Comparison of ENCODE assay signal across 8 mouse cellular contexts in genomic region chr11:6266621-6267020, GRCm38 (mm10). TPM values are rescaled to one million over a fixed set of nuclear protein-coding genes. Genes with fewer than 3 reads are reported as not detected.
DNase-seq lines count a peak whose midpoint lies in the region; ATAC-seq and TF ChIP-seq lines count a peak whose summit lies in the region.

No protein-coding gene starts in this region.

- WGBS in heart, embryonic 14.5 days: 64% methylated on average over 9 of the region's 9 CpGs
- 71% methylated on average over 9 of the region's 9 CpGs for WGBS in forebrain, embryonic 16.5 days
- 54% methylated on average over 9 of the region's 9 CpGs for whole genome bisulfite sequencing in liver, postnatal 0 days (ENCODE audit: insufficient replicate concordance)

- H3K4me2 ChIP-seq in heart, embryonic 14.5 days (ENCODE audit: low read length): peak overlapping the region; percentile 94
- peak overlapping the region; percentile 82 for H3K4me2 ChIP-seq in forebrain, embryonic 16.5 days (ENCODE audit: low read length)
- peak overlapping the region; percentile 94 for H3K4me2 ChIP-seq in liver, postnatal 0 days (ENCODE audit: low read depth, low read length)

- peak overlapping the region; percentile 93 for H3K9ac ChIP-seq in heart, embryonic 14.5 days (ENCODE audit: low read length)
- peak overlapping the region; percentile 96 for H3K9ac ChIP-seq in ES-E14 (ENCODE audit: insufficient read depth, low read depth, low read length, poor library complexity, severe bottlenecking)
- peak overlapping the region; percentile 65 for H3K9ac ChIP-seq in forebrain, embryonic 16.5 days (replicated peaks; ENCODE audit: low read depth, low read length)
- H3K9ac ChIP-seq in liver, postnatal 0 days (replicated peaks): peak overlapping the region; percentile 94

- H3K9me3 ChIP-seq in heart, embryonic 14.5 days (ENCODE audit: control insufficient read depth, low read length): no peaks in the 10 kb centered on the region
- H3K9me3 ChIP-seq in ES-E14 (ENCODE audit: control insufficient read depth, insufficient read depth, low read depth, low read length): no peaks in the 10 kb centered on the region
- H3K9me3 ChIP-seq in forebrain, embryonic 16.5 days (ENCODE audit: control insufficient read depth, low read length): no peaks in the 10 kb centered on the region
- H3K9me3 ChIP-seq in liver, postnatal 0 days (ENCODE audit: low read length): no peaks in the 10 kb centered on the region

- H3K27ac ChIP-seq in heart, embryonic 14.5 days (replicated peaks in 1 of 2; ENCODE audit: control insufficient read depth in 1 of 2, insufficient read depth in 1 of 2, low read depth in 2 of 2, low read length in 2 of 2): no peak overlapping the region
- no peak overlapping the region for H3K27ac ChIP-seq in ES-E14 (ENCODE audit: insufficient read depth, low read depth, low read length, poor library complexity, severe bottlenecking)
- H3K27ac ChIP-seq in forebrain, embryonic 16.5 days (ENCODE audit: low read length): no peak overlapping the region
- no peak overlapping the region for H3K27ac ChIP-seq in liver, postnatal 0 days (ENCODE audit: low read depth)

- no peak for DNase-seq in heart, adult 8-10 months (ENCODE audit: low spot score)
- DNase-seq in ES-E14 (ENCODE audit: low read depth, low spot score): no peak
- no peak for DNase-seq in liver, postnatal 0 days
- DNase-seq in thymus, postnatal 25 days: no peak
- DNase-seq in spleen, postnatal 36 days (ENCODE audit: low spot score in 2 of 2): no peak
- no peak for DNase-seq in thymus, postnatal 10 days (ENCODE audit: low spot score in 2 of 2)

- no peak for ATAC-seq in heart, embryonic 14.5 days (ENCODE audit: insufficient number of reproducible peaks, insufficient read depth, low FRiP score, low read depth)
- ATAC-seq in forebrain, embryonic 16.5 days: no peak
- ATAC-seq in liver, postnatal 0 days: no peak

- no peak for TF ChIP-seq EP300 in liver, postnatal 0 days (IDR thresholded peaks at IDR 0.05; ENCODE audit: low read depth)

- no peaks in the 10 kb centered on the region for H3K27me3 ChIP-seq in heart, embryonic 14.5 days (ENCODE audit: control insufficient read depth, insufficient read depth, low read length)
- H3K27me3 ChIP-seq in forebrain, embryonic 16.5 days (replicated peaks; ENCODE audit: control insufficient read depth, insufficient read depth, low read length): no peaks in the 10 kb centered on the region
- no peaks in the 10 kb centered on the region for H3K27me3 ChIP-seq in liver, postnatal 0 days (ENCODE audit: insufficient read depth, low read length)

- in situ Hi-C loops in ES-E14 (cut with MboI; ENCODE audit: low sequenced_read_pairs in 2 of 2, unreplicated experiment in 2 of 2): loop anchor here in 1 of 2 experiments (10.0 kb wide), 1 partner anchor 272 kb away; no protein-coding TSS in a partner anchor

- H3K36me3 ChIP-seq in heart, embryonic 14.5 days (ENCODE audit: control insufficient read depth, insufficient read depth, low read length): peaks cover 67% of the 10 kb centered on the region
- peaks cover 46% of the 10 kb centered on the region for H3K36me3 ChIP-seq in ES-E14 (ENCODE audit: control insufficient read depth, insufficient read depth, low read length, poor library complexity, severe bottlenecking)
- H3K36me3 ChIP-seq in forebrain, embryonic 16.5 days (ENCODE audit: control insufficient read depth, insufficient read depth): peaks cover 38% of the 10 kb centered on the region
- H3K36me3 ChIP-seq in liver, postnatal 0 days (replicated peaks; ENCODE audit: insufficient read depth, low read length): peaks cover 44% of the 10 kb centered on the region

- no peak for TF ChIP-seq CTCF in liver, postnatal 0 days (IDR thresholded peaks at IDR 0.05; ENCODE audit: low read depth)

- peaks cover 4 to 9% of the 10 kb centered on the region in 2 experiments; a peak in 3 of 4 replicates for H3K4me1 ChIP-seq in heart, embryonic 14.5 days (ENCODE audit: control insufficient read depth in 2 of 2, insufficient read depth in 2 of 2, low read length in 2 of 2)
- peaks cover 0 to 2% of the 10 kb centered on the region in 2 experiments; a peak in 1 of 4 replicates for H3K4me1 ChIP-seq in ES-E14 (ENCODE audit: control insufficient read depth in 2 of 2, insufficient read depth in 2 of 2, low read length in 2 of 2, poor library complexity in 1 of 2)
- peaks cover 9% of the 10 kb centered on the region for H3K4me1 ChIP-seq in forebrain, embryonic 16.5 days (replicated peaks; ENCODE audit: control insufficient read depth, insufficient read depth, low read length)
- H3K4me1 ChIP-seq in liver, postnatal 0 days (ENCODE audit: insufficient read depth): peaks cover 9% of the 10 kb centered on the region

- peak overlapping the region; percentile 91 to 92 for H3K4me3 ChIP-seq in heart, embryonic 14.5 days (ENCODE audit: control insufficient read depth in 1 of 2, insufficient read depth in 1 of 2, low read depth in 1 of 2, low read length in 2 of 2)
- peak overlapping the region; percentile 76 to 92 for H3K4me3 ChIP-seq in ES-E14 (ENCODE audit: insufficient read depth in 1 of 2, low read depth in 1 of 2, low read length in 2 of 2, poor library complexity in 1 of 2, severe bottlenecking in 1 of 2)
- peak overlapping the region; percentile 55 for H3K4me3 ChIP-seq in forebrain, embryonic 16.5 days (replicated peaks; ENCODE audit: low read length)
- peak overlapping the region; percentile 92 for H3K4me3 ChIP-seq in liver, postnatal 0 days (ENCODE audit: low read depth, low read length)

TF ChIP-seq in ES-E14, 5 proteins besides CTCF, POLR2A, EP300 and RAD21:
- no peak for TF ChIP-seq MAFK (IDR thresholded peaks at IDR 0.05; ENCODE audit: insufficient read depth, low read depth, low read length)
- no peak for TF ChIP-seq HCFC1 (IDR thresholded peaks at IDR 0.05; ENCODE audit: borderline replicate concordance, insufficient read depth, low read length)
- TF ChIP-seq ZC3H11A (IDR thresholded peaks at IDR 0.05; ENCODE audit: borderline replicate concordance, low read depth, low read length): no peak
- TF ChIP-seq CHD2 (IDR thresholded peaks at IDR 0.05; ENCODE audit: low read depth, low read length): no peak
- no peak for TF ChIP-seq ZNF384 (IDR thresholded peaks at IDR 0.05; ENCODE audit: low read depth, low read length)

RNA-seq across cellular contexts. Expression of gene Ddx56, which starts 1.0 kb away (rescaled TPM):
- polyA plus RNA-seq in heart, embryonic 14.5 days (2014; fragmentation: Nextera tagmentation; extraction: Ambion mirVana): 50.9 and 55.0 TPM in 2 replicates
- 10 to 100 TPM; 22.6 to 23.5 (median 23.0) TPM for total RNA-seq in heart, adult 8-10 months (2022)
- 170 and 199 TPM in 2 replicates for total RNA-seq in ES-E14 (2012; rRNA removed)
- 86.8 and 90.2 TPM in 2 replicates for polyA plus RNA-seq in forebrain, embryonic 16.5 days (2015; fragmentation: Nextera tagmentation; extraction: Ambion mirVana)
- 32.5 and 33.8 TPM in 2 replicates for polyA plus RNA-seq in liver, postnatal 0 days (2015; fragmentation: Nextera tagmentation; extraction: Ambion mirVana)

RNA-seq across cellular contexts. Expression of gene Tmed4, which starts 8.0 kb away (rescaled TPM):
- polyA plus RNA-seq in heart, embryonic 14.5 days (2014; fragmentation: Nextera tagmentation; extraction: Ambion mirVana): 90.6 and 92.2 TPM in 2 replicates
- 100 to 1,000 TPM in 2 of 4 experiments, 10 to 100 TPM in 2; 96.9 to 111 (median 102) TPM for total RNA-seq in heart, adult 8-10 months (2022)
- total RNA-seq in ES-E14 (2012; rRNA removed): 79.7 and 98.6 TPM in 2 replicates
- 157 and 163 TPM in 2 replicates for polyA plus RNA-seq in forebrain, embryonic 16.5 days (2015; fragmentation: Nextera tagmentation; extraction: Ambion mirVana)
- 83.4 and 91.5 TPM in 2 replicates for polyA plus RNA-seq in liver, postnatal 0 days (2015; fragmentation: Nextera tagmentation; extraction: Ambion mirVana)

RNA-seq across cellular contexts. Expression of gene Ogdh, which starts 24.8 kb away (rescaled TPM):
- 245 and 289 TPM in 2 replicates for polyA plus RNA-seq in heart, embryonic 14.5 days (2014; fragmentation: Nextera tagmentation; extraction: Ambion mirVana)
- total RNA-seq in heart, adult 8-10 months (2022): 1,000 to 10,000 TPM; 1,901 to 2,083 (median 1,945) TPM
- total RNA-seq in ES-E14 (2012; rRNA removed): 68.4 and 69.6 TPM in 2 replicates
- 99.5 and 99.6 TPM in 2 replicates for polyA plus RNA-seq in forebrain, embryonic 16.5 days (2015; fragmentation: Nextera tagmentation; extraction: Ambion mirVana)
- polyA plus RNA-seq in liver, postnatal 0 days (2015; fragmentation: Nextera tagmentation; extraction: Ambion mirVana): 48.0 and 50.1 TPM in 2 replicates

RNA-seq across cellular contexts. Expression of gene Npc1l1, which starts 36.7 kb away (rescaled TPM):
- not detected in 2 replicates for polyA plus RNA-seq in heart, embryonic 14.5 days (2014; fragmentation: Nextera tagmentation; extraction: Ambion mirVana)
- under 1 TPM in 1 of 4 experiments, not detected in 3; 0.06 TPM for total RNA-seq in heart, adult 8-10 months (2022)
- total RNA-seq in ES-E14 (2012; rRNA removed): 0.40 and 0.48 TPM in 2 replicates
- polyA plus RNA-seq in forebrain, embryonic 16.5 days (2015; fragmentation: Nextera tagmentation; extraction: Ambion mirVana): 0.08 TPM in 1 of 2 replicates, not detected in the other
- polyA plus RNA-seq in liver, postnatal 0 days (2015; fragmentation: Nextera tagmentation; extraction: Ambion mirVana): not detected in 2 replicates
